Mouse (Mus musculus) liver, postnatal 0 days (tissue): ENCODE data around the gene Sema5a. TPM values are rescaled to one million over a fixed set of nuclear protein-coding genes. Genes with fewer than 3 reads are reported as not detected.
A peak's percentile ranks its signal among the peaks of the same experiment; 100 is the strongest.
"Not testable (repeated sequence)": the region's sequence is repeated elsewhere in the genome, so short reads cannot be mapped to it uniquely, and the experiment has no call there.

ENCODE experiments used
- ATAC-seq: fragments of 200-750 bp; cut with Nextera tagmentation; 2 replicates; pipeline ENCODE4 v1.8.0; 2017; ENCODE audit warnings: mild to moderate bottlenecking, moderate library complexity
- DNase-seq: peaks from one replicate; pipeline ENCODE4 v3.0.0-alpha.2; 2016
- H3K27ac ChIP-seq: fragments of 300-500 bp; sonication (generic); 2 replicates; pipeline ENCODE4 v1.5.1; 2014; ENCODE audit warnings: antibody characterized with exemption, moderate library complexity, mild to moderate bottlenecking, low read depth
- H3K27me3 ChIP-seq: fragments of 300-500 bp; sonication (generic); 2 replicates; pipeline ENCODE4 v1.6.1; 2014; ENCODE audit warnings: low read length, control low read depth, mixed read lengths; ENCODE audit not compliant: insufficient read depth
- H3K36me3 ChIP-seq: fragments of 300-500 bp; sonication (generic); replicated peaks from 2 replicates; pipeline ENCODE4 v1.6.1; 2014; ENCODE audit warnings: mild to moderate bottlenecking, control low read depth, low read length, moderate library complexity, mixed read lengths; ENCODE audit not compliant: insufficient read depth
- H3K4me1 ChIP-seq: fragments of 300-500 bp; sonication (generic); 2 replicates; pipeline ENCODE4 v1.6.1; 2014; ENCODE audit warnings: antibody characterized with exemption, mild to moderate bottlenecking, control low read depth; ENCODE audit not compliant: insufficient read depth
- H3K4me2 ChIP-seq: fragments of 300-500 bp; sonication (generic); 2 replicates; pipeline ENCODE4 v1.6.1; 2014; ENCODE audit warnings: low read depth, mild to moderate bottlenecking, low read length, moderate library complexity, mixed read lengths
- H3K4me3 ChIP-seq: fragments of 300-500 bp; sonication (generic); 2 replicates; pipeline ENCODE4 v1.5.1; 2014; ENCODE audit warnings: low read depth, low read length
- H3K9ac ChIP-seq: fragments of 300-500 bp; sonication (generic); replicated peaks from 2 replicates; pipeline ENCODE4 v1.6.1; 2014; ENCODE audit warnings: mild to moderate bottlenecking, moderate library complexity
- H3K9me3 ChIP-seq: fragments of 300-500 bp; sonication (generic); 2 replicates; pipeline ENCODE4 v1.6.1; 2016; ENCODE audit warnings: mild to moderate bottlenecking, control low read depth, low read length, mixed read lengths
- CTCF ChIP-seq: sonication (generic); IDR thresholded peaks from 2 replicates; pipeline ENCODE4 v1.5.1; 2016; ENCODE audit warnings: antibody characterized with exemption, low read depth
- EP300 ChIP-seq: IDR thresholded peaks from 2 replicates; pipeline ENCODE4 v1.6.1; 2016; ENCODE audit warnings: antibody characterized with exemption, low read depth, mild to moderate bottlenecking
- WGBS: fragments of 180-500 bp; shearing (Covaris S2); extraction: QIAGEN DNeasy Blood & Tissue Kit; methylation state at CpG from one replicate; pipeline ENCODE4 v1.1.7; 2014; ENCODE audit not compliant: insufficient replicate concordance; 5-methylcytosine and 5-hydroxymethylcytosine counted together
- polyA plus RNA-seq: library from polyadenylated mRNA; unstranded; fragments of >200 nt; fragmentation: Nextera tagmentation; extraction: Ambion mirVana; gene quantifications from 2 replicates; pipeline ENCODE4 v1.2.1, GENCODE M21; 2015

Gene Sema5a
- 0.36 and 0.44 TPM in 2 replicates for polyA plus RNA-seq

GRCm38 (mm10) chr15:32244344-32244955 is at the start of gene Sema5a:
Gene Sema5a (plus strand): TSS chr15:32244810.
- H3K9me3 ChIP-seq: no peaks in the 10 kb centered on the region
- peak; percentile 79 for DNase-seq
- no peaks in the 10 kb centered on the region for H3K36me3 ChIP-seq
- TF ChIP-seq CTCF (no peak), EP300 (no peak)
- ATAC-seq: peak; percentile 94
- peak within 1 kb of the TSS; percentile 61 for H3K4me3 ChIP-seq
- H3K9ac ChIP-seq: peak within 1 kb of the TSS; percentile 43
- H3K4me1 ChIP-seq: peaks cover 14% of the 10 kb centered on the region
- H3K27ac ChIP-seq: peak within 1 kb of the TSS; percentile 45; the same call in 1 of the 2 replicates
- peaks cover 13% of the 10 kb centered on the region; the same call in 1 of the 2 replicates for H3K27me3 ChIP-seq
- 1% methylated on average over 34 of the region's 45 CpGs for WGBS
- H3K4me2 ChIP-seq: peak within 1 kb of the TSS; percentile 93

GRCm38 (mm10) chr15:32198076-32198475 is 46.5 kb upstream of the Sema5a start:
- ATAC-seq (no peak), DNase-seq (no peak)
- Histone ChIP-seq H3K4me3 (no peak overlapping the region), H3K4me2 (no peak overlapping the region), H3K36me3 (no peaks in the 10 kb centered on the region), H3K27ac (no peak overlapping the region), H3K4me1 (no peaks in the 10 kb centered on the region), H3K9me3 (no peaks in the 10 kb centered on the region), H3K27me3 (no peaks in the 10 kb centered on the region), H3K9ac (no peak overlapping the region)
- TF ChIP-seq CTCF (no peak), EP300 (no peak)
- 78% methylated on average over 9 of the region's 9 CpGs for whole genome bisulfite sequencing

- ATAC-seq (no peak), DNase-seq (no peak)
- WGBS: 74% methylated on average over 5 of the region's 5 CpGs
- no peaks in the 10 kb centered on the region for H3K27me3 ChIP-seq
- no peak overlapping the region for H3K9ac ChIP-seq
- no peaks in the 10 kb centered on the region for H3K4me1 ChIP-seq
- TF ChIP-seq CTCF (no peak), EP300 (no peak)
- no peaks in the 10 kb centered on the region for H3K36me3 ChIP-seq
- no peak overlapping the region for H3K4me2 ChIP-seq
- no peaks in the 10 kb centered on the region for H3K9me3 ChIP-seq
- H3K27ac ChIP-seq: no peak overlapping the region
- no peak overlapping the region for H3K4me3 ChIP-seq
These were observed 46.0 kb upstream of the Sema5a start for GRCm38 (mm10) chr15:32198561-32198960.

GRCm38 (mm10) chr15:32203242-32203641 is 41.4 kb upstream of the Sema5a start:
- no peak for TF ChIP-seq EP300
- no peak for TF ChIP-seq CTCF
- whole genome bisulfite sequencing: 80% methylated on average over 5 of the region's 5 CpGs
- no peak for DNase-seq
- no peak for ATAC-seq
- H3K9me3 ChIP-seq: no peaks in the 10 kb centered on the region
- H3K27me3 ChIP-seq: no peaks in the 10 kb centered on the region
- H3K4me3 ChIP-seq: no peak overlapping the region
- no peak overlapping the region for H3K27ac ChIP-seq
- no peaks in the 10 kb centered on the region for H3K4me1 ChIP-seq
- H3K4me2 ChIP-seq: no peak overlapping the region
- H3K36me3 ChIP-seq: no peaks in the 10 kb centered on the region
- H3K9ac ChIP-seq: no peak overlapping the region

GRCm38 (mm10) chr15:32204908-32205307 is 39.7 kb upstream of the Sema5a start:
- no peaks in the 10 kb centered on the region for H3K9me3 ChIP-seq
- no peak overlapping the region for H3K4me2 ChIP-seq
- DNase-seq: no peak
- 75% methylated on average over 10 of the region's 10 CpGs for WGBS
- H3K4me3 ChIP-seq: no peak overlapping the region
- H3K4me1 ChIP-seq: no peaks in the 10 kb centered on the region
- TF ChIP-seq CTCF (no peak), EP300 (no peak)
- no peak overlapping the region for H3K9ac ChIP-seq
- H3K36me3 ChIP-seq: no peaks in the 10 kb centered on the region
- no peaks in the 10 kb centered on the region for H3K27me3 ChIP-seq
- ATAC-seq: no peak
- no peak overlapping the region for H3K27ac ChIP-seq

GRCm38 (mm10) chr15:32214687-32215086 is 29.9 kb upstream of the Sema5a start:
- H3K4me3 ChIP-seq, ATAC-seq, H3K4me2 ChIP-seq, DNase-seq, H3K27ac ChIP-seq, H3K9me3 ChIP-seq, H3K36me3 ChIP-seq, H3K9ac ChIP-seq, H3K27me3 ChIP-seq, H3K4me1 ChIP-seq: not testable (repeated sequence)
- 59% methylated on average over 10 of the region's 10 CpGs for WGBS

- ATAC-seq (no peak), DNase-seq (no peak)
- 83% methylated on average over 7 of the region's 7 CpGs for WGBS
- Histone ChIP-seq H3K36me3 (no peaks in the 10 kb centered on the region), H3K4me3 (no peak overlapping the region), H3K4me1 (no peaks in the 10 kb centered on the region), H3K27me3 (no peaks in the 10 kb centered on the region), H3K27ac (no peak overlapping the region), H3K4me2 (no peak overlapping the region), H3K9ac (no peak overlapping the region), H3K9me3 (no peaks in the 10 kb centered on the region)
- no peak for TF ChIP-seq EP300
These were observed 21.6 kb upstream of the Sema5a start for GRCm38 (mm10) chr15:32223028-32223427.
